Mouse (Mus musculus): ENCODE measurements around the gene Mrpl49. TPM values are rescaled to one million over a fixed set of nuclear protein-coding genes. Genes with fewer than 3 reads are reported as not detected.

Mrpl49 gene
- total RNA-seq, 2 experiments from 2014 or later = 42.2 to 47.2 TPM

DNA sequence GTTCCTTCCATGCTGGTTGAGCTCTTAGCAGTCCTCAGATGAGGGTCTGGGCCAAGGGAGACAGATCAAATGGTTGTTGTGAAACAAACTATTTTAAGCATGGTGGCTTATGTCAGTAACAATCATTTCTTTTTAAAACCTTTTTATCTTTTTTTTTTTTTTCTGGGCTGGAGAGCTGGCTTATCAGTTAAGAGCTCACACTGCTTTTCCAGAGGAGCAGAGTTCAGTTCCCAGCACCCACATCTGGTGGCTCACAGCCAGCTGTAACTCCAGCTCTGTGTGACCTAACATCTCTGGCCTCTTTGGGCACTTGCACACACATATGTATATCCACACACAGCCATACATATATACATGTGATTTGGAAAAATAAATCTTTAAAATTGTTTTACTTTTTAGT, 19.9 kb downstream of the Mrpl49 start:
- DNase-seq = no peak

DNA sequence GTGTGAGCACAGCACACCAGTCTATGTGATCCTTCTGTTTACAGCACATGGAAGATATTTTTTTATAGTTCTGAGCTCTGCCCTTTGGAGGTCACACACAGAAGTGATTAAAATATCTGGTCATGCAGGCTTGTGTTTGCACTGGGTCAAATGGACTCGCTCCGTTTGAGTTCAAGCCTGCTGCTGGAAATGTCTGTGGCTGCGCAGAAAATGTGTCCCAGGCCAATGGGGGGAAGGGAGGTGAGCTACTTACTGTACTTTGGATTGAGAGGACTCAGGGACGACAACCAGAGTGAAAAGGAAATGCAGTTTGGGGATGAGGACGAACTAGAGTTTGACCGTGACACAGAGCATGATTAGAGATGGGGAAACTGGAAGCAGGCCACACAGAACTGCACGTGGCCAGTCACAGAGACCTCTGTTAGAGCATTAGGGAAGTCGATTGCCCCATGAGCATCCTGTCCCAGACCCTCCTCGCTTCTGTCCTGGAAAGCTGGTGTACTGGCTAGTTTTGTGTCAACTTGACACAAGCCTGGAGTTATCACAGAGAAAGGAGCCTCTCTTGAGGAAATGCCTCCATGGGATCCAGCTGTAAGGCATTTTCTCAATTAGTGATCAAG, 21.5 kb downstream of the Mrpl49 start:
- no peak for DNase-seq

DNA sequence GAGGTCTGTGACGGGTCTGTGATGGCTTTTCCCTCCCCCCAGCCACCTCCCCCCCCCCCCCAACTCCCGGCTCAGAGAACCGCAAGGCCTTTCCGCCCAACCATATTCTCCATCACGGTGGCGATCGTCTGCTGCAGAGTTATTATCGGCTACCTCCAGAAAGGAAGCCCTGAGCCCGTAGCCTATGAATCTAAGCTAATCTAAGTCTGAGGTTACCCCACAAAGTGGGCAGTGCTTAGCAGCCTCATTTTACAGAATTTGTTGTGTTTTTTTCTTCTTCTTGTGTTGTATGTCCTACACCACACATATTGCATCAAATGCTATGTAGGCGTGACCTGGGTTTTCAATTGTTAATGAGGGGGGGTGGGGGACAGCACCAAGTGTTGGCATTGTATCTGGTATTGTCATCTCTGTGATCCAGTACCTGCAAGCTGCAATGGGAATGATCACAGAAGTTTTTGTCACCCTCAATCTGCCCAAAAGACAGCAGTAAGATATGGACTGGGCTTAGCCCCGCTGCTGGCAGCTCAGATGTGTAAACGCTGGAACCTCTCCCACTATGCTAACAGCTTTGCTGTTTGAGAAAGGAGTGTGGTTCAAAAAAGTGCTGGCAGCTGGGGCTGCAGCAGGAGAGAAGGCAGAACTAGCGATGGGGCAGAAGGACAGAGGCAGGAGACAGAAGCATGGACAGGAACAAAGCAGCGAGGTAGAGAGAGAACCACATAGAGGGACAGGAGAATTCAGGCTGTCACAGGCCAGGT, 26.9 kb downstream of the Mrpl49 start:
- no peak for DNase-seq

DNA sequence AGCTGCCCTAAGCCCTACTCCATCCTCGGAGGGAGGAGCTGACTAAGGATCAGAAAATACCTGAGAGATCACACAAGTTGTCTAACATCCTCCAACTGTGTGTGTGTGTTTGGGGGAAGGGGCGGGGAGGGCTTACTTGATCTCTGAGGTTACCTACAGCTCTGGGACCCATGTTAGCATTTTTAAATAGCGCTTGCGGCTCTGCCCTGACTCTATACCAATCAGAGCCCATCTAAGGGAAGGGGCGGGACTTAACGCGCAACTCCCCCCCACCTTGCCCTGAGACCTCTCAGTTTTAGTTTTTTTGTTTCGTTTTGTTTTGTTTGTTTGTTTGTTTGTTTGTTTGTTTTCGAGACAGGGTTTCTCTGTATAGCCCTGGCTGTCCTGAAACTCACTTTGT, 28.2 kb downstream of the Mrpl49 start:
- no peak for DNase-seq

DNA sequence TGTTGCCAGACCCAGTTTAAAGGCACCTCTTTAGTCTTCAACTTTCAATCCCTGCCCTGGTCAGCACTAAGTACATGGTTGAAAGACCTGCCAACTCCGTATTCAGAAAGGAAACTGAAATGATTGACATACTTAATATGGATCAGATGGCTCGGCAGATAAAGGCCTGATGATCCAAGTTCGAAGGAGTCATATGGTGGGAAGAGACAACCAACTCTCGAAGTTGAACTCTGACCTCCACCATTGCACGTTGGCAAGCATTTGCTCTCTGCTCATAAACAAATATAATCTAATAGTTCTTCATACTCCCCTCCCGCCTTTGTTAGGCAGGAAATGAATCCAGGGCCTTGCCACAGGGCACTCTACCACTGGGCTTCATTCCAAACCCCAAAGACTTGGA, 28.6 kb downstream of the Mrpl49 start:
- no peak for DNase-seq

DNA sequence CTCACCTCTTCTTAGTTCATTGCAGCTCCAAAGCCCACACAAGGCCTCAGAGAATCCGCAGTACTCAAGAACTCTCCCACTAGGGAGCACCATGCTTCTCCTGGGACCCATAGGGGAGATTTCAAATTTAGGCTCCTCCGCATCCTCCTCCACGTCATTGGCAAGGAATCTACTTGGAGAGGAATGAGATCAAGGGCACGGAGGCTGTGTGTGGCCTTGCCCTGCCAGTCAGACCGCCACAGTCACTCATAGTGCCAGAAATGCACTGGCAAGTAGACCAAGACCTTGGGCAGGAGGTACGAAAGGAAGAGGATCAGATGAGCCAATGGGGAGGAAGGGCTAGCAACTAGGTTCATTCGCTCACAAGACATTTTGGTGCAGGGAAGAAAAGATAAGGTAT, 33.7 kb downstream of the Mrpl49 start:
- DNase-seq = no peak

DNA sequence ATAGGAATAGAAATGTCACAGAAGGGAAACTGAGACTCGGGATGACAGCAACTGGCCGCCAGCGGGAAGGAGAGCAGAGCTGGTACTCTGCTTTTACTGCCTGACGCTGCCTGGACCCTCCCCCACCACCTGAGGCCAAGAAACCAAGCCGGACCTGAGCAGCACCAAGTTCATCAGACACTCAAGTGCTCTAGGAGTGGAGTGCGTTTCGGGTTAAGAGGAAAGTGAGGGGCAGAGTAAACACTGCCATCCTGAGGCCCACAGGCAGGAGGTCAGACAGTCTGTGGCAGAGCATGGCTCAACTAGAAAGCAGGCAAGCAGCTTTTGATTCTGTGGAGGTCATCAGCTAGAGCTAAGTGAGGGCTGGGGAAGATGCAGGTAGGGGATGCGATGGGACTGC, 34.5 kb downstream of the Mrpl49 start:
- no peak for DNase-seq

DNA sequence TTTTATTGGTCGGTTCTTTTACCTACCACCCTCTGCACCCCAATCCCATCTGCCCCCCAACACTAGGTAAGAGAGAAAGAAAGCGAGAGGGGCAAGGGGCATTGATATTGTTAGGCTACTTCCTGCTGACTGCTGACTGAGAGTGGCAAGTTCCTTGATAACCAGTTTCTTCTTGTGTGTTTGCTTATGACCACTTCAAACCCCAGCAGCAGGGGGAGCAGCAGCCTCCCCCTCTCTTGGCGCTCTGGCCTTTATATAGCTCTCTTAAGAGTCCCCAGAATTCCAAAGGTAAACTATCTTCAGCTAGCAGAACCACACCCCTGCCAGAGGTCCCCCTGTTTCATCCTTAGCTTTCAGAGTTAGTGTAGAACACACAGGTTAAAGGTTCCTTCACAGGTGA, 37.3 kb downstream of the Mrpl49 start:
- no peak for DNase-seq

DNA sequence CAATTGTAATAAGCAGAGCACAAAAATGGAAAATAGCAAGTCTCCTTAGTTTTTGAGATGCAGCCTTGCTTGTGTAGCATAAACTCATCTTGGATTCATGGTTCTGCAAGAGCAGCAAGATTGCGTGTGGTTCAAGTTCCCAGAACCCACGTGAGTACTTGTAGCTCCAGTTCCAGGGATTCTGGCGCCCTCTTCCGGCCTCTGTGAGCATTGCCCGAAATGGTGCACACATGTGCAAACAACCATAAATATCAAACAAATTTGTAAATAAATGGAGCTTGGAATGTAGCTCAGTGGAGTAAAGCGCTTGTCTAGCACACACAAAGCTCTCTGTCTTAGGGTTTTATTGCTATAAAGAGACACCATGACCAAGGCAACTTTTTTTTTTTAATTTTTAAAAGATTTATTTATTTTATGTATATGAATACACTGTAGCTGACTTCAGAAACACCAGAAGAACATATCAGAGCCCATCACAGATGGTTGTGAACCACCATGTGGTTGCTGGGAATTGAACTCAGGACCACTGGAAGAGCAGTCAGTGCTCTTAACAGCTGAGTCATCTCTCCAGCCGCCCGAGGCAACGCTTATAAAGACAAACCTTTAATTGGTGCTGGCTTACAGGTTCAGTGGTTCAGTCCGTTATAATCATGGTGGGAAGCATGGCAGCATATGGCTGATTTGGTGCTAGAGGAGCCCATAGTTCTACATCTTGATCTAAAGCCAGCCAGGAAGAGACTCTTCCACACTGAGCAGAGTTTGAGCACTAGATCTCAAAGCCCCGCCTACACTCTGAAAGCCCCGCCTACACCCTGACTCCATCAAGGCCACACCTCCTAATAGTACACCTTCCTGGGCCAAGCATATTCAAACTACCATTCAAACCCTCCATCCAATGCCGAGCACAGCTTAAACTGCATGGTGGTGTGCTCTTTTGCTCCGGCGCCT, 39.2 kb downstream of the Mrpl49 start:
- peak; percentile 84 to 95 for DNase-seq

DNA sequence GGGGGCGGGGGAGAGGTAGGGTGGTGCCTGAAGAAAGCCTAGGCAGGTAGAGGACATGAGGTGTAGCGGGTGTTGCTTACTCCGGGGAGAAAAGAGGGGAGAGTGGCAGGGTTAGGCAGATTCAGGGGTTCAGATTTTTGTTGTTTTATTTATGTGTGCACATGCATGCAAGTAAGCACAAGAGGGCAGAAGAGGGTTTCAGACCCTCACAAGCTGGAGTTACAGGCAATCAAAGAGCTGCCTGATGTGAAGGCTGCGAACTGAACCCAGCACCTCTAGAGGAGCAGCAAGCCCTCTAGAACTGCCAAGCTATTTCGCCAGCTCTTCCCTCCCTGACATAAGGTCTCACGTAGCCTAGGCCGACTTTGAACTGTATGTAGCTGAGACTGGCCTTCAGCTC, 41.1 kb downstream of the Mrpl49 start:
- DNase-seq = no peak

DNA sequence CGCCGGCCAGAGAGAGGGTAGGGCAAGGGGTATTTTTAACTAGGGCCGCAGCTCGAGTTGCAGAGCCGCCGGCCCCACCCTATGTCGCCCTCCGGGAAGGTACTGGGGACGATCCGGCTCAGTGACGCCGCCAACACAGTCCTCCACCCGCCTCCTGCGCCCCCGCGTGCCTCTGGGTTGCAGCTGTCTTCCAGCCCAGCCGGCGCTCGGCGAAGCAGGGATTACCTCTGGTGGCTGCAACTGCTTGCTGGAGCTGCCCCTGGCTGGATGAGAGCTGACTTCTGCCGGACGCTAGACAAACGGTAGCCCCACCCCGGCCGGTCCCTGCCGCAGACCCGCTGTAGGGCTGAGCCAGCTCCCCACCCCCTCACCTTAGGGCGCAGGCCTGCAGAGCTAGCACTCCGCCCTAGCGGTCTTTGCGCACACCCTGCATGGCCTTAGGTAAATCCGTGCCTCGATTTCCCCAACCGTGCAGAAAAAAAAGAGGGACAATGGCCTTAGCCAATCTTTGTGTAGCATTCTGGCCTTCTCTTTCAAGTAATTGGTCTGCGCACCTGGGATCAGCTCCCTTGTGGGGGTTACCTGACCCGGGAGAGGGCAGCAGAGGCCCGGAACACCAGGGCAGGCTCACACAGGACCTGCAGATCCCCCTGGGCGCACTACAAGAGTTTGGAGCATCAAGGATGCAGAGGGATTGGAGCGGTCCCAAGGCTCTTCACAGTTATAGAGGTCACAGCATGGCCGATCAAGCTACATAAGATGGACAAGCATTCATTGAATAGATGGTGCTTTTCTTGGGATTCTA, 41.9 kb downstream of the Mrpl49 start, which contains the start of gene Capn1:
Gene Capn1 (minus strand): TSS at position 387 of the 805 bp plus-strand sequence.
- DNase-seq = peak; percentile 80 to 81

DNA sequence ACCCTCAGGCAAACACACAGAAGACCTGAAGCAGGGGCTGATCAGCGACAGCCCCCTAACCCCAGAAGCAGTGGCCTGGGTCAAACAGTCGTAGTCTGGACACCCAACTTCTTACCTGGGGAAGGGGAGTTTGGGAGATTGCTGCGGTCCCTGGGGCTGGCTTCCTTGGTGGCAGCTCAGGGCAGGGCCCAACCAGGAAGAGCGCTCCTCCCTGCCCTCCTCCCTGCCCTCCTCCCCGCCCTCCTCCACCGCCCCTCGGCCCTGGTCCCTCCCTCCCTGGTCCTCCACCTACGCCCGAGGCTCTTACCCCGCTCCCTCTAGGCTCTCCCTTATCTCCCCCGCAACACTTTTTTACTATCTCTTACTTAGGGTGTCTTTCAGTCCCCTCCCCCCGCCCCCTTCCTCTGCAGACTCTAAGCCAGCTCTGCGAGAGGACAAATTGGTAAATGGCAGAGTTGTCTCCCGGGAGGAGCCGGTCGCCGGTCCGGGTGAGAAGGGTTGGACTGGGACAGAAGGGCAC, 42.5 kb downstream of the Mrpl49 start:
- peak; percentile 62 to 63 for DNase-seq

DNA sequence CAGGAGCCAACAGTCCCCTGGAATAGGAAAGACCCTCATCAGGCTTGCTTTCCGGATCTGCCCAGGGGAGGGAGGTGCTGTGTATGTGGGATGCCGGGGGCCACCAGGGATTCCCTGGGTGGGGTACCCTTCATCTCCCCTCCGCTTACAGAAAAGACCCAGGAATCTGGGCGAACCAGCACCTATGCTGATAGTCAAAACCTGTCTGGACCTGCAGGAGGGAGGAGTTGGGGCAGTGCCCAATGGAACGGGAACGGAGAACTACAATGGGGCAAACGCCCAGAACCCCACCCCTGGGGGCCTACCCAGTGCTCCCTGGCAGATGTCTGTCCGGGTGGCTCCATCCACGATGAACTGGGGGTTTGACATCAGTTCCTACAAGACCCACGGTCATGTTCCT, 43.9 kb downstream of the Mrpl49 start:
- no peak for DNase-seq

DNA sequence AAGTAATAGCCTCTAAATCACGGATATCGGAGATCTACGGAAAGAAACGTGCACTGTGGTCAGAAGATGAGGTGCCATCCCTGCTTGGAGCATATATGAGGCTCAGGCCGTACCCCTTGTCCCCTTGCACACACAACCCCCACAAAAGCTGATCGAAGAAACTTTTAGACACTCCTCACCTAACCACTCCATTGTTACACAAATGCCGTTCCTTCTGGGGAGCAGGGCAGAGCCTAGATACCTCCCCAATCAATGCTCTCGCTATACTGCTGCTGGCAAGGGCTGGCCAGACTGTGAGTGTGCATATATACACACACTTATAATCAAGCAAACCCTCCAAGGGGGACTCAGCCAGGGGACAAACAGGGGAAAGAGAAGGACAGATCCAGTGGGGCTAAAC, 48.4 kb downstream of the Mrpl49 start:
- no peak for DNase-seq

DNA sequence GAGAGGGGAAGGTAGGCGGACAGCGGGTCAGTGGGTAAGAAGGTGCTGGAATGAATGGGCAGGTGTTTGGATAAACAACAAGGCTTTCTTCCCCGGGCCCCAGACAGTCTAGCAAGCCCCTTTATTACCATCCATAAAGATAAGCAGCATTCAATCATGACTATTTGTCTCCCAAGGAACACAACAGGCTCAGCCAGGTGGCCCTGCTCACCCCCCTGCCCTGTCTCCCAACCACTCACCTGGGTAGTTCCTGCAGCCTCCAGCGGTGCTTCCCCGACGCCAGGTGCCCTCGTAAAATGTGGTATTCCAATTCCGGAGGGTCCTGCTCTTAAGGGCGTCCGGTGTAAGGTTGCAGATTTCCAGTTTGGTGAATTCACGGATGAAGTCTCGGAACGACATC, 50.6 kb downstream of the Mrpl49 start:
- DNase-seq = no peak

DNA sequence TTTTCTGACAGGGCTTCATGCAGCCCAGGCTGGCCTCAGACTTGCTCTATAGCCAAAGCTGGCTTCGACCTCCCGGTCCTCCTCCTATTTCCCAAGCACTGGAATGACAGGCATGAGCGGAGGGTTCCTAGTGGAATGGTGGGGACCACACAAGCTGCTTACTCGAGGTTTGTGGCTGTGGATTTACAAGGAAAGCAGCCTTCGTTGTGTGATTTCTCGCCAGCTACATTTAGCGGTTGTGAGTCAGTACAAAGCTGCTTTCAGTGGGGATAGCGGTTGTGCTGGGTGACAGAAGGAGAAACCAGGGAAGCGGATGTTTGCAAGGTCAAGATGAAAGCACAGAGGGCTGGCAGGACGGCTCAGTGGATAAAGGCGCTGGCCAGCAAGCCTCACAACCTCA, 52.0 kb downstream of the Mrpl49 start:
- DNase-seq = no peak

Small RNAs within 50 kb of the gene (microRNA-seq; reads per million reads assigned to microRNA genes)
- 1.1 to 3.4 reads per million in 2 experiments for gene Mir6988

Other genes starting within 250 kb of the Mrpl49 start
- 10 to 100 TPM in 1 of 2 experiments, 1 to 10 TPM in 1; 7.2 to 10.6 TPM for gene Frmd8, start 182.5 kb downstream of the Mrpl49 start, total RNA-seq (2021)
- gene Slc25a45, start 180.0 kb downstream of the Mrpl49 start, total RNA-seq (2021) = 1 to 10 TPM; 2.6 to 2.8 TPM
- gene Tigd3, start 163.6 kb downstream of the Mrpl49 start, total RNA-seq (2021) = under 1 TPM in 1 of 2 experiments, not detected in 1; 0.35 TPM
- gene Dpf2, start 144.8 kb downstream of the Mrpl49 start, total RNA-seq (2021) = 10 to 100 TPM; 77.6 to 84.0 TPM
- 1 to 10 TPM; 6.6 to 9.0 TPM for gene Cdc42ep2, start 133.0 kb downstream of the Mrpl49 start, total RNA-seq (2021)
- 10 to 100 TPM in 1 of 2 experiments, 1 to 10 TPM in 1; 8.7 to 10.6 TPM for gene Pola2, start 93.6 kb downstream of the Mrpl49 start, total RNA-seq (2021)
- not detected for gene Slc22a20, start 71.6 kb downstream of the Mrpl49 start, total RNA-seq (2021)
- gene Capn1, start 41.9 kb downstream of the Mrpl49 start, total RNA-seq (2021) = 10 to 100 TPM; 32.0 to 40.4 TPM
- gene Syvn1, start 11.2 kb downstream of the Mrpl49 start, total RNA-seq (2021) = 10 to 100 TPM; 21.1 to 21.3 TPM
- 100 to 1,000 TPM; 613 to 618 TPM for gene Fau, start 59 bp upstream of the Mrpl49 start, total RNA-seq (2021)
- 10 to 100 TPM; 11.1 to 11.2 TPM for gene Znhit2, start 3.4 kb upstream of the Mrpl49 start, total RNA-seq (2021)
- 1 to 10 TPM; 2.1 to 3.0 TPM for gene Tm7sf2, start 10.6 kb upstream of the Mrpl49 start, total RNA-seq (2021)
- 10 to 100 TPM; 20.9 to 22.2 TPM for gene Vps51, start 19.4 kb upstream of the Mrpl49 start, total RNA-seq (2021)
- not detected for gene Tmem262, start 22.2 kb upstream of the Mrpl49 start, total RNA-seq (2021)
- under 1 TPM in 1 of 2 experiments, not detected in 1; 0.47 TPM for gene Gm28374, start 24.5 kb upstream of the Mrpl49 start, total RNA-seq (2021)
- gene Zfpl1, start 27.2 kb upstream of the Mrpl49 start, total RNA-seq (2021) = 10 to 100 TPM; 15.5 to 16.1 TPM
- gene Cdca5, start 27.2 kb upstream of the Mrpl49 start, total RNA-seq (2021) = under 1 TPM in 1 of 2 experiments, not detected in 1; 0.21 TPM
- gene AC131692.1, start 36.6 kb upstream of the Mrpl49 start, total RNA-seq (2021) = not detected
- not detected for gene Naaladl1, start 48.0 kb upstream of the Mrpl49 start, total RNA-seq (2021)
- gene Sac3d1, start 60.9 kb upstream of the Mrpl49 start, total RNA-seq (2021) = 10 to 100 TPM in 1 of 2 experiments, 1 to 10 TPM in 1; 9.2 to 10.0 TPM
- gene Snx15, start 70.5 kb upstream of the Mrpl49 start, total RNA-seq (2021) = 10 to 100 TPM; 13.9 to 15.2 TPM
- 1 to 10 TPM in 1 of 2 experiments, under 1 TPM in 1; 0.54 to 2.7 TPM for gene Batf2, start 83.2 kb upstream of the Mrpl49 start, total RNA-seq (2021)
- 10 to 100 TPM; 66.4 to 72.1 TPM for gene Arl2, start 83.8 kb upstream of the Mrpl49 start, total RNA-seq (2021)
- not detected for gene Majin, start 126.6 kb upstream of the Mrpl49 start, total RNA-seq (2021)
- gene Gpha2, start 168.6 kb upstream of the Mrpl49 start, total RNA-seq (2021) = not detected
- gene Ppp2r5b, start 178.1 kb upstream of the Mrpl49 start, total RNA-seq (2021) = 10 to 100 TPM; 32.2 to 32.5 TPM
- gene Atg2a, start 183.9 kb upstream of the Mrpl49 start, total RNA-seq (2021) = 10 to 100 TPM; 21.5 to 22.1 TPM
- 100 to 1,000 TPM; 101 to 107 TPM for gene Ehd1, start 218.9 kb upstream of the Mrpl49 start, total RNA-seq (2021)
- 10 to 100 TPM; 13.8 TPM for gene Cdc42bpg, start 248.7 kb upstream of the Mrpl49 start, total RNA-seq (2021)